Mouse (Mus musculus): ENCODE data around the gene Wnt1. TPM values are rescaled to one million over a fixed set of nuclear protein-coding genes. Genes with fewer than 3 reads are reported as not detected.
"Not testable (repeated sequence)": the region's sequence is repeated elsewhere in the genome, so short reads cannot be mapped to it uniquely, and the experiment has no call there.

Wnt1 gene
- total RNA-seq, 2 experiments from 2014 or later = not detected

DNA sequence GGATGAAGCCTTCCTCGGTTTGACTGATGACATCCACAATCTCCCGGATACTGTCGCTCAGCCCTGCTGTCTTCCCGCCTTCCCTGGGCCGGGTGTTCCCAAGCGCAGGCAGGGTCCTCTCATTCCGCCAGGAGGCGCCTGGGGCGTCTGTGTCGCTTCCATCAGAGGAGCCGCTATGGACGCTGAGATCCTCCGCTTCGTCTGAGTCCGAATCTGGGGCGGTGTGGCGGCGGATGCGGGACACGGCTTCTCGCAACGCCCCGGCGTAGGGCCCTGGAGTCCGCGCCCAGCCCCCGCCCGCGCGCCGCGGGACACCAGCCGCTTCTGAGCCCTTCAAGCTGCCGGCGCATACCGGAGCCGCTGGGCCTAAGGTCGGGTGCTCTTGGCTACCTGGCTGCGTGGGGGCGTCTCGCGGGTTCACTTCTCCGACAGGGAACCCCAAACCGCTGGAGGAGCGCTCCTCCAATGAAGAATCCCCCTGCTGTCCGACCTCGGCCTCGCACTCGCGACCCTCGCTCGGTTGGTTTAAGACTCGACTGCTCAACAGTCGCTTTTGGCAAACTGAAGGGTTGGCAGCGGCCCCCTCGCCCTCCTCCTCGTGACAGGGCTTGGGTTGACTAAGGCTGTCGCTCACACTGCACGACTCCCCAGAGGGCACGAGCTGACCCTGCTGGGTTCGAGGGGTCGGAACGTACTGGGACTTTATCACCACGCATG, 15.8 kb downstream of the Wnt1 start:
- ATAC-seq (ENCODE audit: poor library complexity, severe bottlenecking) = 0 out of 2 replicates have a peak, but pooled peaks have one; percentile 39

DNA sequence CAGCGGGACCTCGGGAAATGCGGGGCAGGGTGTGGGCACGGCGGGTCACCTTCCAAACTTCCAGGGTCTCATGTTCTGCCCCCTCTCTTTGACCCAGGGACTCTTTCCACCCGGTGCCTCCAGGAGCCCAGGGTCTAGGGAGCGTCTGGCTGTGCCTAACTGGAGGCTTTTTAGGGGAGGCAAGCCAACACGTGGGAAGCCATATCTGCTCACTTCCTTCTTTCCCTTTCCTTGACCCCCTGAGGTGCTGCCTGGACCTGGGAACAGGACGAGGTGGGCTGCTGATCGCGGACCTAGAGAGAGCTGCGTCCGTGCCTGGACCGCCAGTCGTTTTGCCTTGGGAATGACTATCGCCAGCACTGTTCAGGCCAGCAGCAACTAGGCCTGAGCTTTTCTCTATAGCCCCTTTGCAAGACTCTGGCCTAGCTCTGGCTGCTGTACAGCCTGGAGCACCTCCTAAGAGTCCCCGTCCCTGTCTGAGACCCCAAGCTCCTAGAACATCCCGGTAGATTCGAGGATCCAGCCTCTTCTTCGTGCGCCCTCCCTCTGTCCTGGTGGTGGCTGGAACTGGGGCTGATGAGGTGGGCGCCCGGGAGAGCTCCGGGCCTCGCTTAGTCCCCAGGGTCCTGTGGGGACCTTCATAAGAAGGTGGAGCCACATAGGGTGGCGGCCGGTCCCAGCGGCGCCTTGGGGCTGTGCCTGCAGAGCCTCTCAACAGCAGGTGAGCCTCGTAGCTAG, 16.6 kb downstream of the Wnt1 start:
- no peak for ATAC-seq (ENCODE audit: poor library complexity, severe bottlenecking)

- ATAC-seq (ENCODE audit: poor library complexity, severe bottlenecking) = no peak
Measured at GRCm38 (mm10) chr15:98806809-98807770, 17.4 kb downstream of the Wnt1 start.

- ATAC-seq (ENCODE audit: poor library complexity, severe bottlenecking) = peak; percentile 31; the same call in 1 of the 2 replicates
Measured at GRCm38 (mm10) chr15:98807895-98808650, 18.4 kb downstream of the Wnt1 start.

DNA sequence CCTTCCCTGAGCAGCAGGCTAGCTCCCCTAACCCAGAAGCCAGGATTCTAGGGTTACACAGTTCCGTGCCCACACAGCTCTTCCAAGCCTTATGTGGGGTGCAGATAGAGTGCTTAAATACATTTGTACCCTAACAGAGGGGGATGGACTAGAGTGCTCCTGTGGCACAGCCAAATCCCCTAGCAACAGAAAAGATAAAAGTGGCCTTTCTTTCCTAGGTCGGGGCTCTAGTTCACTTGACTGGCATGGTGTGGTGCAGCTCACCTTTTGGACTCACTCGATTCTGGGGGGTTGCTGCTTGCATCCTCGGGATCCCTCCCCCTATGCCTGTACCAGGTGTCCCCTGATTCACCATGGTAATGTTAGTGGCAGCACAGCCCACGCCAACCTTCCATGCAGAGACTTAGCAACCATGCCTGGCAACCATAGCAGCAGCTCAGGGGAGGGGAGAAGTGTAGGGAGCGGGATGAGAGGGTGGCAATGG, 19.0 kb downstream of the Wnt1 start:
- ATAC-seq (ENCODE audit: poor library complexity, severe bottlenecking) = no peak

DNA sequence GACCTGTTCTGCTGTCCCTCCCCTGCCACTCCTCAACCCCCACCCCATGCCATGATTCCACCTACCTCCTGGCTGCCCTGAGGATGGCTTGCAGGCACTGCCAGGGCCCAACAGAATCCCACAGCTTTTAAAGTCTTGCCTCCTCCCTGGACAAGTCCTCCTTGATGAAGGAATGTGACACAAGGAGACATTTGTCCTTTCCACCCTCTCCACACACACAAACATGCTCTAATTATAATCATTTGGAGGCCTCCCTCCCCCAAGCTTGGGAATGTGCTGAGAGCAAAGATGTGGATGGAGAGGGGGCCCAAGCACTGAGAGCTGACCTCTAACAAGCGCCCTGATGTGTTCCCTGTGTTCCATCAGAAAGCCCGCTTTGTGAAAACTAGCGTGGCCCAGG, 19.7 kb downstream of the Wnt1 start, which contains the start of gene Ddn:
Gene Ddn (minus strand): TSS at position 101 of the 400 bp plus-strand sequence.
- no peak for ATAC-seq (ENCODE audit: poor library complexity, severe bottlenecking)

GRCm38 (mm10) chr15:98810212-98810611, 20.6 kb downstream of the Wnt1 start:
- ATAC-seq (ENCODE audit: poor library complexity, severe bottlenecking) = not testable (repeated sequence)

- no peak for ATAC-seq (ENCODE audit: poor library complexity, severe bottlenecking)
Measured at GRCm38 (mm10) chr15:98812741-98813424, 23.2 kb downstream of the Wnt1 start.

DNA sequence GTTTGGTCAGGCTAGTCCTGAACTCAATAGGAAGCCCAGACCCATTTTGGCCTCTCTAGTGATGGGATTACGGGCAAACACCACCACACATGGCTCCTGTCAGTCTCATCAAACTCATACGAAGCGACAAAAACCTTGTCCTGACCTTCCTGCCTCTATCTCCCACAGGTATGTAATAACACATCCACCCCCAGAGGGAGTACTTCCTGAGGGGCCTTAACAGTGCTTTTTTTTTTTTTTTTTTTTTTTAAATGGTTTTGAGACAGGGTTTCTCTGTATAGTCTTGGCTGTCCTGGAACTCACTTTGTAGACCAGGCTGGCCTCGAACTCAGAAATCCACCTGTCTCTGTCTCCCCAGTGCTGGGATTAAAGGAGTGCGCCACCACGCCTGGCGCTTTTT, 28.5 kb downstream of the Wnt1 start:
- no peak for ATAC-seq (ENCODE audit: poor library complexity, severe bottlenecking)

DNA sequence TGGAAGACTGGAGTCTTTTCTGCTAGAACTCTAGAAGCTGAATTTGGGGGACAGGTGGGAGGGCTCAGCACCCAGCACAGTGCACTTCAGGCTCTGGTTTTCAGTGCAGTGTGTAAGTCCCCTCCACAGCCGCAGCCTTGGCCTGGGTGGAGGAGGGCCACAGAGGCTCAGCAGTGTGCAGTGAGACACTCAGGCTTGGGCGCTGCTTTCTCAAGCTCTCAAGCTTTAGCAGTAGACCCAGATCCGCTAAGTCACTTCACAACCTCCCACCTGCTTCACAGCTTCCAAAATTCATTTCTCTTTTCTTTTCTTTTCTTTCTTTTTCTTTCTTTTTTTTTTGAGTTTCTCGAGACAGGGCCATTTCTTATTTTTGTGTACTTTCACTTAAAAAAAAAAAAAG, 31.3 kb downstream of the Wnt1 start:
- ATAC-seq (ENCODE audit: poor library complexity, severe bottlenecking) = no peak

- ATAC-seq (ENCODE audit: poor library complexity, severe bottlenecking) = peak; percentile 78
Measured at GRCm38 (mm10) chr15:98821403-98821802, 31.7 kb downstream of the Wnt1 start.

GRCm38 (mm10) chr15:98822147-98822546, 32.5 kb downstream of the Wnt1 start:
- ATAC-seq (ENCODE audit: poor library complexity, severe bottlenecking) = no peak

- ATAC-seq (ENCODE audit: poor library complexity, severe bottlenecking) = no peak
Measured at GRCm38 (mm10) chr15:98823434-98823833, 33.8 kb downstream of the Wnt1 start.

GRCm38 (mm10) chr15:98827611-98828011, 38.0 kb downstream of the Wnt1 start:
- ATAC-seq (ENCODE audit: poor library complexity, severe bottlenecking) = no peak

DNA sequence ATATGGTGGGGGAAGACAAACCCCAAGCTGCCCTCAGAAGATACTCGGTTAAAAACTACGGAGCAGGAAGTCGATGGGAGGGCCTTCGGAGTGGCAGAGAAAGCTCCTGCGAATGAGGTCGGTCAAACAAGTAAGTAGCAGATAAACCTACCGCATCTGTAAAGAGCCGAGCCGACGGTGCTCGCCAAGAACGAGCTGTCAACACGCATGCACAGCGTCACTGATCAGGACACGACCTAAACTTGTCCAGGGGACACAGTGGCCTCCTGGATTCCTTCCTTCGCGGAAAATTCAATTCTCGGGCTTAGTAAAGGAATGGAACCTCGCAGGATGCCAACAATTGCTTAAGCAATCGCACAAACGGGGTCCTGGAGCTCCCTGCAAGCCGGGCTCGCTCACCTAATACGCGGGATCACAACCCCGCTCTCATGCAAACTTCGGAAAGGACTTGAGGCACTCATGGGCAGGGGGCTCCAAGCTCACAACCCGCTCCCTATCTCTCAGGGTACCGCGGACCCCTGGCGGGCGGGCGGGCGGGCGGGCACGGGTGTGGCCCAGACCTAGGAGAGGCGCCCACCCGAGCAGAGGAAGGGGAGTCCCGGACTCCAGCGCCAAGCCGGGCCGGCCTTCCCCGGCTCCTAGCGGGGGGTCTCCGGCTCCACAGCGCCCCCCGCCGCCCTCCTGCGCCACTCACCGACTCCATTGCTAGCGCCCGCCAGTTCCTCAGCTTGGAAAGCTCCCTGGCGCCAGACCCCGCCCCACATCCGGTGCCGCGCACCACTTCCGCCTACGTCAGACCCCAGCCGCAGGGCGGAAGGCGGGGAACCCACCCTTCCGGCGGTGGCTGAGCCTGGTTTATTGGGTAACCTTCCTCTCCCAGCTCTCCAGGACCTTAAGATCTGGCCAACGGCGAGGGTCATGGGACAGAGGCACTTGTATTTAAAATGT, 41.4 kb downstream of the Wnt1 start, which contains the start of gene Prkag1:
Gene Prkag1 (minus strand): TSS at position 786 of the 948 bp plus-strand sequence.
- ATAC-seq (ENCODE audit: poor library complexity, severe bottlenecking) = peak; percentile 91

- peak; percentile 62 for ATAC-seq (ENCODE audit: poor library complexity, severe bottlenecking)
Measured at GRCm38 (mm10) chr15:98831684-98832035, 42.0 kb downstream of the Wnt1 start.

GRCm38 (mm10) chr15:98832161-98833058, 42.8 kb downstream of the Wnt1 start:
- peak; percentile 31 for ATAC-seq (ENCODE audit: poor library complexity, severe bottlenecking)
